Mouse (Mus musculus): ENCODE measurements around the gene Ccdc36.

The Ccdc36 gene

DNA sequence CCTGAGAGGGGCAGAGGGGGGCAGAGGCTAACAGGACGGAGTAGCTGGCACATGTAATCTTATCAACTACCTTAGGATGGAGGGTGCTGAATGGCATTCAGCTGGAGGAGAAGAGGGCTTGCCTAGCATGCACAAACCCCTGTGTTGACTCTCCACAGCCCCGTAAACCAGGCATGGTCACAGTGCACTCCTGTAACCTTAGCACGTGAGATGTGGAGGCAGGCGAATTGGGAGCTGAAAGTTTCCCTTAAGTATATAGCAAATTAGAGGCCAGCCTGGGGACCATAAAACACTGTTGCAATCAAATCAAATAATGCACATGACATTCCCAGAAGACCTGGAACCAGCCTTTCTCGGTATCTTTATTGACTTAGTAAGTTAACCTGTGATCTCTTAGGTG lies 49.5 kb downstream of the Ccdc36 start:
- DNase-seq (ENCODE audit: low spot score in 2 of 2) = no peak

DNA sequence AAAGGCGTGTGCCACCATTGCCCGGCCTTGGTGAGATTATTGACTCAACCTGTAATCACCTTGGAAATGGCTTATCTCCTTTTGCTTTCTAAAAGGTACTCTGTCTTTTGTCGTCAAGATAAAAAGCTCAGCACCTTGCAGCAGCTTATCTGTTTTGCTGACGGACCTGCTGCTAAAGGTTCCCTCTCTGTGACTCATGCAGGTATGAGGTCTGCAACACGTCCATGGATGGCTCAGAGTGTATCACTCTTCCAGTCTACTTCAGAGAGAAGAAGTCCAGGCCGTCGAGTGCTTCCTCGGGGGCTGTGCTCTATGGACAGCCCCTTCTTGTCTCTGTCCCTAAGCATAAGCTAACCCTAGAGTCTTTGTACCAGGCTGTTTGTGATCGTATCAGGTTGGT lies 50.0 kb downstream of the Ccdc36 start:
- DNase-seq (ENCODE audit: low spot score in 2 of 2) = no peak
